Mouse (Mus musculus): ENCODE results near the gene Itpkc.

- TF ChIP-seq CTCF (conservative IDR thresholded peaks at IDR 0.05; ENCODE audit: low read length), result no peak
- no peak for TF ChIP-seq POU5F1 (IDR thresholded peaks at IDR 0.05; ENCODE audit: borderline replicate concordance, low read length)
- TF ChIP-seq NANOG (IDR thresholded peaks at IDR 0.05; ENCODE audit: borderline replicate concordance, low read length), result no peak
Measured at GRCm38 (mm10) chr7:27233300-27233699, 4.8 kb upstream of the Itpkc start.

All from E14TG2a.4 (cell line).